Mouse (Mus musculus): ENCODE data around the gene Slc39a1. TPM values are rescaled to one million over a fixed set of nuclear protein-coding genes. Genes with fewer than 3 reads are reported as not detected.

The Slc39a1 gene
- polyA plus RNA-seq, 1 experiment from 2014 or later = 54.0 TPM

DNA sequence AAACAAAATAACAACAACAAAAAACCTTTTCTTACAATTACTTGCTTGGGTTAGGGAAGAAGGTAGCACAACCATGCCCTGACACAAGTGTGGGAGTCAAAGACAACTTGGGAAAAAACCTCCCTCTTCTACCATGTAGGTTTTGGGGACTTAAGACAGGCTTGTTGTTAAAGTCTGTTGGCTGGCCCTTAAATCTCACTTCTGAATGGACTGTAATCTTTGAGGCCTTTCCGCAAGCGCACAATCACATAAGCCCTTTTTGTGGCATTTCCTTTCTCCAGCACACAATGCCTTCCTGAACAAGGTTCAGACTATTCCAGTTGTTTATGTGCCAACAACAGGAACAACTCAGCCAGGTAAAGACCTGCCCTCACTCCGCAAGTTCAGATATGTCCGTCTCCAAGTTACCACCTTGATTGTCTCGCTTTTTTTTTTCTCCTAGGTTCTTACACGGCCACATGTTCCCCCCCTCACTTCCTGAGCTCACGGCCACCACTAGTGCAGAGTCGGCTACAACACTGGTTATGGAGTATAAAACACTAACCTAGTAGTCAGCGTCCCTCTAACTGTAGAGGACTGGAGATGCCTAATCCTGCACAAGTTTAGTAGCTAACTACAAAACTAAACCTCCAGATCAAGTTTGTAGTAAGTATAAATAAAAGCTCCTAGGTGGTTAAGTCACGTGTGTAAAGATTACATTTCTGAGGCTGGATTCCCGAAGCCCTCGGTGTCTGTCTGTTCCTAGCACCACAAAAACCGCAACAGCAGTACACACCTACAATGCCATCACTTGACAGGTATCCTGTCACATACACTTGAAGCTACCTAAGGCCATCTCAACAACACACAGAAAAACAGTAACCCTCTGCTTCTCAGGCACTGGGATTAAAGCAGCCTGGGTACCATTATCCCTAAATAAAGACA is 36.2 kb upstream of the Slc39a1 start:
- Histone ChIP-seq H3K36me3 (replicated peaks; ENCODE audit: insufficient read depth, low read length) (peaks cover 37% of the 10 kb centered on the region), H3K27me3 (ENCODE audit: insufficient read depth, low read length) (no peaks in the 10 kb centered on the region), H3K9me3 (ENCODE audit: low read length) (no peaks in the 10 kb centered on the region), H3K27ac (ENCODE audit: low read depth) (peak overlapping the region; percentile 40; the same call in 1 of the 2 replicates), H3K4me1 (ENCODE audit: insufficient read depth) (peaks cover 15% of the 10 kb centered on the region), H3K9ac (replicated peaks) (peak overlapping the region; percentile 42), H3K4me3 (ENCODE audit: low read depth, low read length) (peak overlapping the region; percentile 87), H3K4me2 (ENCODE audit: low read depth, low read length) (peak overlapping the region; percentile 91)
- ATAC-seq = no peak
- no peak for DNase-seq
- WGBS (ENCODE audit: insufficient replicate concordance) = 51% methylated on average over 13 of the region's 13 CpGs
- no peak for TF ChIP-seq EP300 (IDR thresholded peaks at IDR 0.05; ENCODE audit: low read depth)
- no peak for TF ChIP-seq CTCF (IDR thresholded peaks at IDR 0.05; ENCODE audit: low read depth)

DNA sequence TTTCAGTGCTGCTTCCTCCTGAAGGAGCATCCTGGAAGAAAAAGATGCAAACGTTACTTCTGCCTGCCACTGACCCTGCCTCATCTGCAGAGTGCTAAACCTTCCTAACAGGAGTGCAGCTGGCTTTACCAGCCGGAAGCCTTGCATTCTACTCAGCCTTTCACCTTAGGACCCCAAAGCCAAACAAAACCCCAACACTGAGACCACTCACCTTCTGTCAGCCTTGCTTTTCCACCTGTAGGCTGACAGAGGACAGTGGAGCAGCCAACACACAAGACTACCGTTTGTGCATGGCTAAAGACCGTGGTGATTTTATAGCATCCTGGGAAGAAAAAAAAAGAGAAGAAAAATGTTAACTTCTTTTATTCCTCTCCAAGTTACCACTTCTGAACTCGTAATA is 35.2 kb upstream of the Slc39a1 start:
- DNase-seq (no peak), ATAC-seq (no peak)
- H3K9me3 ChIP-seq (ENCODE audit: low read length) = no peaks in the 10 kb centered on the region
- no peak for TF ChIP-seq CTCF (IDR thresholded peaks at IDR 0.05; ENCODE audit: low read depth)
- TF ChIP-seq EP300 (IDR thresholded peaks at IDR 0.05; ENCODE audit: low read depth) = no peak
- H3K4me3 ChIP-seq (ENCODE audit: low read depth, low read length) = peak overlapping the region; percentile 87
- WGBS (ENCODE audit: insufficient replicate concordance) = 6% methylated on average over 5 of the region's 5 CpGs
- H3K36me3 ChIP-seq (replicated peaks; ENCODE audit: insufficient read depth, low read length) = peaks cover 33% of the 10 kb centered on the region
- H3K4me1 ChIP-seq (ENCODE audit: insufficient read depth) = peaks cover 15% of the 10 kb centered on the region
- H3K9ac ChIP-seq (replicated peaks) = peak overlapping the region; percentile 90
- H3K27ac ChIP-seq (ENCODE audit: low read depth) = peak overlapping the region; percentile 90; the same call in 1 of the 2 replicates
- peak overlapping the region; percentile 91 for H3K4me2 ChIP-seq (ENCODE audit: low read depth, low read length)
- no peaks in the 10 kb centered on the region for H3K27me3 ChIP-seq (ENCODE audit: insufficient read depth, low read length)

DNA sequence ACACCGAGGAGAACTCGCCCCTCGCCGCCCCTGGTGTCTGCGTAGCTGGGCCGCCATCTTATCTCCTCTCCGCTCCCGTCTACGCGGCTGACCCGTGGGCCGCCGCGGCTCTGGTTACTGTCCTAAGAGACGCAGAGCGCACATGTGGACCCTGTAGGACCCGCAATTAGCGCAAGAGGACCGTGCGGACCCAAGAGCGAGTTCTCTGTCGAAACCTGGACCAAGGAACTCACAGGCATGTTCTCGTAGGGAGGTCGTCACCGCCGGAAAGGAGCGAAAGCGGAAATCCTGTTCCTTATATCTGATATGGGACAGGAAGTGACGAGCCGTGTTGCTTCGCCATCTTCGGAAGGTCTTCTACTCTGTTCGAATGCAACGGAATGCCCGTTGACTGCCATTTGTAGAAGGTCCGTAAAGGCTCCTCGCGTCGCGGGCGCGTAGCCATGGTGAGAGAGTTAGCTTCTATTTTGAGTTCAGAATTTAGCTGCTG is 34.5 kb upstream of the Slc39a1 start, which contains the start of the genes Rps27 and Rab13:
TSS of gene Rps27 (minus strand) at position 275 of the 490 bp plus-strand sequence.
TSS of gene Rab13 (plus strand) at position 319 of the 490 bp plus-strand sequence.
- H3K9me3 ChIP-seq (ENCODE audit: low read length) = no peaks in the 10 kb centered on the region
- peaks cover 26% of the 10 kb centered on the region for H3K36me3 ChIP-seq (replicated peaks; ENCODE audit: insufficient read depth, low read length)
- DNase-seq (peak; percentile 90), ATAC-seq (peak; percentile 94)
- peaks cover 15% of the 10 kb centered on the region for H3K4me1 ChIP-seq (ENCODE audit: insufficient read depth)
- peak; percentile 41; the same call in 1 of the 2 replicates for TF ChIP-seq EP300 (IDR thresholded peaks at IDR 0.05; ENCODE audit: low read depth)
- TF ChIP-seq CTCF (IDR thresholded peaks at IDR 0.05; ENCODE audit: low read depth) = no peak
- H3K4me3 ChIP-seq (ENCODE audit: low read depth, low read length) = peak within 1 kb of the TSS; percentile 87
- WGBS (ENCODE audit: insufficient replicate concordance) = under 1% methylated on average over 38 of the region's 42 CpGs
- no peaks in the 10 kb centered on the region for H3K27me3 ChIP-seq (ENCODE audit: insufficient read depth, low read length)
- H3K27ac ChIP-seq (ENCODE audit: low read depth) = peak within 1 kb of the TSS; percentile 90
- peak within 1 kb of the TSS; percentile 90 for H3K9ac ChIP-seq (replicated peaks)
- H3K4me2 ChIP-seq (ENCODE audit: low read depth, low read length) = peak within 1 kb of the TSS; percentile 91

DNA sequence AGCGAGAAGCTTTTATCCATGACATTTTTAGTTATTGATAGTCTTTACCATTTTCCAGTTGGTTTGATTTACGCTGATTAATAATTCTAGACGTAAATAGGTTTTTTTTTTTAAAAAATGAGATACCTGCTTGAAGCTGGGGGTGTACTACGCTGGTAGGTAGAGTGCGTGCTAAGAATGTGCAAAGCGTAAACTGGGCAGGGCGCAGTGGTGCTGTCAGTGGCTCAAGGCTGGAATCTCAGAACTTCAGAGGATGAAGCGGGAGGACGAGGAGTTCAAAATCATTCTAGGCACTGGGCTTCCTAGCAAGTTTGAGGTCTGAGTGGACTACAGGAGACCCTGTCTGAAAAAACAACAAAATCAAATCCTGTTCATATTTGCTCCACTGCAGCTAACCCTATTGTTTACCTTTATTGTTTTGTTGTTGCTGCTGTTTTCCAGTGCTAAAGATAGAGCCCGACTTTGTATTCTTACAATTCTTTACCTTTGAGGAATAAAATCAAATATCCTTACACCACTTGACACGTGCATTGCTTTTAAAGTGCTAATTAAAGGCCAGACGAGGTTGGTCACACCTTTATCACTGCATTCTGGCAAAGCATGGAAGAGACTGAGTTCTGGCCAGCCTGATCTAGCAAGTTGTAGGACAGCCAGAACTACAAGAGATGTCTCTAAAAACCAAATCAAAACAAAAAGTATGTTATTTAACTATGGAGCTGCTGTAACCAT is 33.9 kb upstream of the Slc39a1 start:
- Histone ChIP-seq H3K4me1 (ENCODE audit: insufficient read depth) (peaks cover 15% of the 10 kb centered on the region), H3K9ac (replicated peaks) (0 out of 2 replicates have a peak overlapping the region, but pooled peaks have one; percentile 1), H3K27ac (ENCODE audit: low read depth) (no peak overlapping the region), H3K4me3 (ENCODE audit: low read depth, low read length) (peak overlapping the region; percentile 87), H3K27me3 (ENCODE audit: insufficient read depth, low read length) (no peaks in the 10 kb centered on the region), H3K36me3 (replicated peaks; ENCODE audit: insufficient read depth, low read length) (peaks cover 24% of the 10 kb centered on the region), H3K9me3 (ENCODE audit: low read length) (no peaks in the 10 kb centered on the region), H3K4me2 (ENCODE audit: low read depth, low read length) (peak overlapping the region; percentile 91)
- ATAC-seq = no peak
- TF ChIP-seq EP300 (IDR thresholded peaks at IDR 0.05; ENCODE audit: low read depth) (no peak), CTCF (IDR thresholded peaks at IDR 0.05; ENCODE audit: low read depth) (no peak)
- DNase-seq = no peak
- WGBS (ENCODE audit: insufficient replicate concordance) = 18% methylated on average over 12 of the region's 12 CpGs

DNA sequence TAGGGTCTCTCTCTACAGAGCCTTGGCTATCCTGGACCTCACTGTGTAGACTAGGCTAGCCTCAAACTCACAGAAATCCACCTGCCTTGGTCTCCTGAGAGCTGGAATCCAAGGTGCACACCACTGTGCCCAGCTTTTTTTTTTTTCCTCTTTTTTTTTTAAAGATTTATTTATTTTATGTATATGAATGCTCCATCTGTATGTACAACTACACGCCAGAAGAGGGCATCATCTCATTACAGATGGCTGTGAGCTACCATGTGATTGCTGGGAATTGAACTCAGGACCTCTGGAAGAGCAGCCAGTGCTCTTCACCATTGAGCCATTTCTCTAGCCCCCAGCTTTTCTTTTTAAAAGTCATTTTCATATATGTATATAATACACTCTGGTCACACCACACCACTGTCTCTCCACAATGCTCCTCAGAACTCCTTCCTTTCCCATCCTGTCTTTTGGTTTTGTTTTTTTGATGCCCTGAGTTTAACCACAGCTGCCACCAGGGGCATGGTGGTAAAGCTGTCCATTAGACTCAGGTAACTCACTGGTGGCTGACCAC is 32.1 kb upstream of the Slc39a1 start:
- TF ChIP-seq EP300 (IDR thresholded peaks at IDR 0.05; ENCODE audit: low read depth) = no peak
- TF ChIP-seq CTCF (IDR thresholded peaks at IDR 0.05; ENCODE audit: low read depth) = peak; percentile 46
- peaks cover 12% of the 10 kb centered on the region for H3K36me3 ChIP-seq (replicated peaks; ENCODE audit: insufficient read depth, low read length)

More for the DNA sequence above, 32.1 kb upstream of the Slc39a1 start:
- no peak for ATAC-seq
- H3K4me3 ChIP-seq (ENCODE audit: low read depth, low read length) = no peak overlapping the region
- H3K27me3 ChIP-seq (ENCODE audit: insufficient read depth, low read length) = no peaks in the 10 kb centered on the region
- H3K4me1 ChIP-seq (ENCODE audit: insufficient read depth) = peaks cover 27% of the 10 kb centered on the region
- H3K4me2 ChIP-seq (ENCODE audit: low read depth, low read length) = no peak overlapping the region
- WGBS (ENCODE audit: insufficient replicate concordance) = 31% methylated on average over 1 of the region's 1 CpGs
- H3K9ac ChIP-seq (replicated peaks) = no peak overlapping the region
- H3K27ac ChIP-seq (ENCODE audit: low read depth) = no peak overlapping the region
- DNase-seq = no peak
- H3K9me3 ChIP-seq (ENCODE audit: low read length) = no peaks in the 10 kb centered on the region
